Mouse (Mus musculus) heart, embryonic 15.5 days (tissue): ENCODE results near the gene AC129217.1. TPM values are rescaled to one million over a fixed set of nuclear protein-coding genes. Genes with fewer than 3 reads are reported as not detected.

ENCODE experiments used
- ATAC-seq: fragments of 200-750 bp; cut with Nextera tagmentation; replicated peaks from 2 replicates; pipeline ENCODE4 v1.8.0; 2017; ENCODE audit warnings: low read depth, moderate TSS enrichment; ENCODE audit not compliant: insufficient number of reproducible peaks, insufficient read depth, low FRiP score
- H3K27ac ChIP-seq: fragments of 300-500 bp; sonication (generic); 2 replicates; pipeline ENCODE4 v1.5.1; 2015; ENCODE audit warnings: mild to moderate bottlenecking, inconsistent platforms
- H3K27me3 ChIP-seq: fragments of 300-500 bp; sonication (generic); 2 replicates; pipeline ENCODE4 v1.6.1; 2015; ENCODE audit warnings: inconsistent platforms
- H3K36me3 ChIP-seq: fragments of 300-500 bp; sonication (generic); 2 replicates; pipeline ENCODE4 v1.6.1; 2015; ENCODE audit warnings: mild to moderate bottlenecking, inconsistent platforms
- H3K4me1 ChIP-seq: fragments of 300-500 bp; sonication (generic); replicated peaks from 2 replicates; pipeline ENCODE4 v1.6.1; 2015; ENCODE audit warnings: inconsistent platforms
- H3K4me2 ChIP-seq: fragments of 300-500 bp; sonication (generic); 2 replicates; pipeline ENCODE4 v1.6.1; 2015; ENCODE audit warnings: inconsistent platforms, mild to moderate bottlenecking, moderate library complexity
- H3K4me3 ChIP-seq: fragments of 300-500 bp; sonication (generic); 2 replicates; pipeline ENCODE4 v1.5.1; 2015; ENCODE audit warnings: mild to moderate bottlenecking, inconsistent platforms
- H3K9ac ChIP-seq: fragments of 300-500 bp; sonication (generic); 2 replicates; pipeline ENCODE4 v1.6.1; 2015; ENCODE audit warnings: mild to moderate bottlenecking, inconsistent platforms
- H3K9me3 ChIP-seq: fragments of 300-500 bp; sonication (generic); replicated peaks from 2 replicates; pipeline ENCODE4 v1.6.1; 2016; ENCODE audit warnings: inconsistent platforms
- WGBS: fragments of 180-500 bp; shearing (Covaris S2); methylation state at CpG from one replicate; pipeline ENCODE4 v1.1.7; 2015; ENCODE audit warnings: mixed read lengths; 5-methylcytosine and 5-hydroxymethylcytosine counted together
- microRNA-seq: library from miRNA; unstranded; fragments of <30 nt; microRNA quantifications from one replicate; pipeline ENCODE4, GENCODE M21; 2016
- polyA plus RNA-seq: library from polyadenylated mRNA; unstranded; fragments of >200 nt; fragmentation: Nextera tagmentation; extraction: Ambion mirVana; gene quantifications from 2 replicates; pipeline ENCODE4 v1.2.1, GENCODE M21; 2015

Gene AC129217.1
- polyA plus RNA-seq, 1 experiment from 2014 or later = not detected

- Histone ChIP-seq H3K27ac (no peak overlapping the region), H3K4me2 (no peak overlapping the region), H3K4me3 (no peak overlapping the region), H3K27me3 (no peaks in the 10 kb centered on the region), H3K9ac (no peak overlapping the region), H3K4me1 (peaks cover 19% of the 10 kb centered on the region), H3K36me3 (peaks cover 41% of the 10 kb centered on the region), H3K9me3 (no peaks in the 10 kb centered on the region)
- ATAC-seq = no peak
- 88% methylated on average over 7 of the region's 7 CpGs for WGBS
Observed at GRCm38 (mm10) chr19:8875031-8875430, 45.5 kb downstream of the AC129217.1 start.

- H3K27ac ChIP-seq = peak within 1 kb of the TSS; percentile 89
- peak; percentile 94 for ATAC-seq
- peak within 1 kb of the TSS; percentile 79 for H3K4me3 ChIP-seq
- WGBS = under 1% methylated on average over 42 of the region's 42 CpGs
- peak within 1 kb of the TSS; percentile 84 for H3K4me2 ChIP-seq
- peaks cover 17% of the 10 kb centered on the region for H3K36me3 ChIP-seq
- no peaks in the 10 kb centered on the region for H3K9me3 ChIP-seq
- no peaks in the 10 kb centered on the region for H3K27me3 ChIP-seq
- H3K9ac ChIP-seq = peak within 1 kb of the TSS; percentile 75
- peaks cover 15% of the 10 kb centered on the region for H3K4me1 ChIP-seq
Observed at GRCm38 (mm10) chr19:8880311-8881033, 50.9 kb downstream of the AC129217.1 start, which contains the start of gene Uqcc3. Gene Uqcc3, minus strand, starts transcription at chr19:8880923.

GRCm38 (mm10) chr19:8881034-8881392, 51.4 kb downstream of the AC129217.1 start:
- peak overlapping the region; percentile 89 for H3K27ac ChIP-seq
- no peak for ATAC-seq
- H3K4me1 ChIP-seq = peaks cover 15% of the 10 kb centered on the region
- H3K9me3 ChIP-seq = no peaks in the 10 kb centered on the region
- 9% methylated on average over 3 of the region's 3 CpGs for WGBS
- H3K4me2 ChIP-seq = peak overlapping the region; percentile 84
- peaks cover 11% of the 10 kb centered on the region; the same call in 1 of the 2 replicates for H3K36me3 ChIP-seq
- H3K27me3 ChIP-seq = no peaks in the 10 kb centered on the region
- H3K4me3 ChIP-seq = peak overlapping the region; percentile 79
- H3K9ac ChIP-seq = peak overlapping the region; percentile 75

GRCm38 (mm10) chr19:8883616-8884015, 54.0 kb downstream of the AC129217.1 start, which contains the start of the genes Lbhd1 and Gm49403:
Gene Lbhd1, plus strand, starts transcription at chr19:8883732.
Gene Gm49403, plus strand, starts transcription at chr19:8883930.
- peaks cover 22% of the 10 kb centered on the region for H3K4me1 ChIP-seq
- WGBS = 61% methylated on average over 3 of the region's 3 CpGs
- no peak within 1 kb of the TSS for H3K9ac ChIP-seq
- H3K4me2 ChIP-seq = no peak within 1 kb of the TSS
- H3K27me3 ChIP-seq = no peaks in the 10 kb centered on the region
- no peak within 1 kb of the TSS for H3K27ac ChIP-seq
- ATAC-seq = no peak
- H3K36me3 ChIP-seq = no peaks in the 10 kb centered on the region
- no peaks in the 10 kb centered on the region for H3K9me3 ChIP-seq
- no peak within 1 kb of the TSS for H3K4me3 ChIP-seq

- Histone ChIP-seq H3K4me1 (peaks cover 7% of the 10 kb centered on the region), H3K9ac (no peak overlapping the region; the same call in 1 of the 2 replicates), H3K36me3 (peaks cover 9% of the 10 kb centered on the region; the same call in 1 of the 2 replicates), H3K9me3 (no peaks in the 10 kb centered on the region), H3K4me3 (no peak overlapping the region), H3K4me2 (no peak overlapping the region), H3K27me3 (no peaks in the 10 kb centered on the region), H3K27ac (no peak overlapping the region)
- WGBS = 45% methylated on average over 1 of the region's 1 CpGs
- no peak for ATAC-seq
Observed at GRCm38 (mm10) chr19:8886916-8887584, 57.5 kb downstream of the AC129217.1 start.

GRCm38 (mm10) chr19:8887585-8888463, 58.3 kb downstream of the AC129217.1 start:
- Histone ChIP-seq H3K9ac (peak overlapping the region; percentile 86), H3K36me3 (peaks cover 9% of the 10 kb centered on the region; the same call in 1 of the 2 replicates), H3K27me3 (no peaks in the 10 kb centered on the region), H3K4me2 (peak overlapping the region; percentile 81), H3K9me3 (no peaks in the 10 kb centered on the region), H3K4me1 (peaks cover 7% of the 10 kb centered on the region), H3K4me3 (peak overlapping the region; percentile 84), H3K27ac (peak overlapping the region; percentile 86)
- 16% methylated on average over 19 of the region's 19 CpGs for WGBS
- no peak for ATAC-seq

- under 1% methylated on average over 58 of the region's 58 CpGs for WGBS
- Histone ChIP-seq H3K4me1 (peaks cover 12% of the 10 kb centered on the region), H3K27me3 (no peaks in the 10 kb centered on the region), H3K4me2 (peak within 1 kb of the TSS; percentile 81), H3K9ac (peak within 1 kb of the TSS; percentile 86), H3K36me3 (peaks cover 9% of the 10 kb centered on the region; the same call in 1 of the 2 replicates), H3K4me3 (peak within 1 kb of the TSS; percentile 84), H3K27ac (peak within 1 kb of the TSS; percentile 86), H3K9me3 (no peaks in the 10 kb centered on the region)
- peak; percentile 93 for ATAC-seq
Observed at GRCm38 (mm10) chr19:8888511-8889385, 59.2 kb downstream of the AC129217.1 start, which contains the start of the genes 1810009A15Rik and Gm49416. Gene 1810009A15Rik, plus strand, starts transcription at chr19:8888853. Gene Gm49416, plus strand, starts transcription at chr19:8888926.

Small RNA genes within 50 kb of the gene (microRNA-seq; reads per million reads assigned to microRNA genes)
- gene Mir5136 = not detected

Other genes starting within 250 kb of the AC129217.1 start
- gene Slc22a8, start 238.5 kb upstream of the AC129217.1 start, polyA plus RNA-seq = 0.08 and 0.10 TPM in 2 replicates
- gene Slc22a6, start 211.7 kb upstream of the AC129217.1 start, polyA plus RNA-seq = not detected in 2 replicates
- gene Chrm1, start 166.0 kb upstream of the AC129217.1 start, polyA plus RNA-seq = 0.05 and 0.24 TPM in 2 replicates
- 59.4 and 71.5 TPM in 2 replicates for gene Slc3a2, start 106.4 kb upstream of the AC129217.1 start, polyA plus RNA-seq
- gene Wdr74, start 93.9 kb upstream of the AC129217.1 start, polyA plus RNA-seq = 42.8 and 59.3 TPM in 2 replicates
- gene 1700092M07Rik, start 89.1 kb upstream of the AC129217.1 start, polyA plus RNA-seq = 0.69 and 1.9 TPM in 2 replicates
- gene Stx5a, start 88.4 kb upstream of the AC129217.1 start, polyA plus RNA-seq = 81.0 and 92.0 TPM in 2 replicates
- gene Nxf1, start 72.7 kb upstream of the AC129217.1 start, polyA plus RNA-seq = 100 and 132 TPM in 2 replicates
- gene Tmem223, start 58.8 kb upstream of the AC129217.1 start, polyA plus RNA-seq = 154 and 157 TPM in 2 replicates
- gene Tmem179b, start 55.3 kb upstream of the AC129217.1 start, polyA plus RNA-seq = 47.6 and 60.3 TPM in 2 replicates
- 15.4 and 18.8 TPM in 2 replicates for gene Taf6l, start 43.4 kb upstream of the AC129217.1 start, polyA plus RNA-seq
- gene Polr2g, start 31.2 kb upstream of the AC129217.1 start, polyA plus RNA-seq = 118 and 126 TPM in 2 replicates
- 3.5 and 3.8 TPM in 2 replicates for gene Zbtb3, start 27.2 kb upstream of the AC129217.1 start, polyA plus RNA-seq
- 30.9 and 36.2 TPM in 2 replicates for gene Ttc9c, start 10.4 kb upstream of the AC129217.1 start, polyA plus RNA-seq
- gene Hnrnpul2, start 9.8 kb upstream of the AC129217.1 start, polyA plus RNA-seq = 2.6 and 3.1 TPM in 2 replicates
- 36.4 and 47.0 TPM in 2 replicates for gene Bscl2, start 7.7 kb downstream of the AC129217.1 start, polyA plus RNA-seq
- 1.3 and 5.0 TPM in 2 replicates for gene Gng3, start 9.4 kb downstream of the AC129217.1 start, polyA plus RNA-seq
- 1.8 and 2.4 TPM in 2 replicates for gene Lrrn4cl, start 21.0 kb downstream of the AC129217.1 start, polyA plus RNA-seq
- gene Ubxn1, start 41.7 kb downstream of the AC129217.1 start, polyA plus RNA-seq = 120 and 127 TPM in 2 replicates
- 54.8 and 63.4 TPM in 2 replicates for gene Uqcc3, start 51.1 kb downstream of the AC129217.1 start, polyA plus RNA-seq
- gene Lbhd1, start 54.0 kb downstream of the AC129217.1 start, polyA plus RNA-seq = 35.8 and 44.8 TPM in 2 replicates
- gene Gm49403, start 54.2 kb downstream of the AC129217.1 start, polyA plus RNA-seq = not detected in 2 replicates
- 44.7 and 51.9 TPM in 2 replicates for gene 1810009A15Rik, start 59.1 kb downstream of the AC129217.1 start, polyA plus RNA-seq
- not detected in 2 replicates for gene Gm49416, start 59.2 kb downstream of the AC129217.1 start, polyA plus RNA-seq
- 21.2 and 29.4 TPM in 2 replicates for gene Ints5, start 63.2 kb downstream of the AC129217.1 start, polyA plus RNA-seq
- 50.0 and 67.9 TPM in 2 replicates for gene Ganab, start 68.3 kb downstream of the AC129217.1 start, polyA plus RNA-seq
- 33.3 and 38.1 TPM in 2 replicates for gene B3gat3, start 90.6 kb downstream of the AC129217.1 start, polyA plus RNA-seq
- 1.9 and 2.3 TPM in 2 replicates for gene Rom1, start 99.6 kb downstream of the AC129217.1 start, polyA plus RNA-seq
- gene Eml3, start 99.8 kb downstream of the AC129217.1 start, polyA plus RNA-seq = 12.7 and 21.9 TPM in 2 replicates
- 74.2 and 99.5 TPM in 2 replicates for gene Mta2, start 112.1 kb downstream of the AC129217.1 start, polyA plus RNA-seq
- gene Tut1, start 124.1 kb downstream of the AC129217.1 start, polyA plus RNA-seq = 13.7 and 19.4 TPM in 2 replicates
- 216 and 256 TPM in 2 replicates for gene Eef1g, start 137.3 kb downstream of the AC129217.1 start, polyA plus RNA-seq
- gene Ahnak, start 159.5 kb downstream of the AC129217.1 start, polyA plus RNA-seq = 31.4 and 38.4 TPM in 2 replicates